ENCODE assay signal across 9 mouse cellular contexts in genomic region chr9:28139957-28140597, GRCm38 (mm10).
"Had no signal": no experiment of that assay in that cellular context is flagged by ENCODE, and none has a peak within 500 bp of the region (broad histone marks: within the 10 kb centered on the region; RNA-seq: fewer than 3 reads in every experiment).

No protein-coding gene starts in this region.

- H3K36me3 ChIP-seq: intestine, embryonic 15.5 days; limb, embryonic 15.5 days; midbrain, embryonic 13.5 days had no signal

- ATAC-seq: intestine, embryonic 15.5 days; midbrain, embryonic 13.5 days had no signal

- H3K4me3 ChIP-seq: intestine, embryonic 15.5 days; limb, embryonic 15.5 days; midbrain, embryonic 13.5 days had no signal

- DNase-seq: kidney, adult 18-20 months; kidney, postnatal 10 days; layer of hippocampus, postnatal 36 days; lung, adult 2 months; thymus, postnatal 4 days had no signal

- H3K9ac ChIP-seq: intestine, embryonic 15.5 days; limb, embryonic 15.5 days; liver, embryonic 14.5 days; midbrain, embryonic 13.5 days had no signal

- H3K27ac ChIP-seq: intestine, embryonic 15.5 days; limb, embryonic 15.5 days; liver, embryonic 14.5 days; midbrain, embryonic 13.5 days had no signal

- H3K4me2 ChIP-seq: intestine, embryonic 15.5 days; limb, embryonic 15.5 days; midbrain, embryonic 13.5 days had no signal

- H3K4me1 ChIP-seq: intestine, embryonic 15.5 days; limb, embryonic 15.5 days had no signal

- H3K9me3 ChIP-seq: intestine, embryonic 15.5 days; limb, embryonic 15.5 days; midbrain, embryonic 13.5 days had no signal

- H3K27me3 ChIP-seq: intestine, embryonic 15.5 days; limb, embryonic 15.5 days; midbrain, embryonic 13.5 days had no signal
